Mouse (Mus musculus): ENCODE measurements around the gene Galnt2. TPM values are rescaled to one million over a fixed set of nuclear protein-coding genes. Genes with fewer than 3 reads are reported as not detected.

Gene Galnt2
- 10 to 100 TPM; 12.6 to 24.9 TPM for total RNA-seq (2023)

DNA sequence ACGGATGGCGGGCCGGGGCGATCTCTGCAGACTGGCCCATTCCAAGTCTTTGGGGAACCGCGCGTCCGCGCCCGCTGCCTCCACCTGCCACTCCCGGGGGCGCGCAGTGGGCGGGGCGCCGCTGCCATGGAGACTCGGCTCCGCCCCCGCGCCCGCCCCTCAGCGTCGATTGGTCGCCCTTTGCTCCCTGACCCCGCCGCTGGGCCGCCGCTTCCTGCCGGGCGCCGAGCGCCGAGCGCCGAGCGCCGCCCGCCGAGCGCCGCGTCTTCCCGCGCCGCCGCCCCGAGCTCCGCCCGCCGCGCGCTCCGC lies at the start of gene Galnt2:
TSS of gene Galnt2 (plus strand) at position 216 of the 309 bp plus-strand sequence.

Other genes with a start within 250 kb of the Galnt2 start
- gene Abcb10, start 248.3 kb upstream of the Galnt2 start, total RNA-seq (2023): 1 to 10 TPM; 5.7 to 7.4 TPM
- gene Taf5l, start 210.0 kb upstream of the Galnt2 start, total RNA-seq (2023): 10 to 100 TPM; 28.4 to 34.2 TPM
- gene Urb2, start 209.9 kb upstream of the Galnt2 start, total RNA-seq (2023): 1 to 10 TPM; 8.6 to 9.2 TPM
- gene Pgbd5, start 208.3 kb downstream of the Galnt2 start, total RNA-seq (2023): not detected

Measured in monocyte, adult 59 days (primary cell).